Mouse (Mus musculus) lung, postnatal 0 days (tissue): ENCODE measurements around the gene Msi2.

Experiments used
- CTCF ChIP-seq: IDR thresholded peaks from 2 replicates; pipeline ENCODE4 v1.5.1; 2016; ENCODE audit warnings: antibody characterized with exemption, mild to moderate bottlenecking
- EP300 ChIP-seq: IDR thresholded peaks from 2 replicates; pipeline ENCODE4 v1.6.1; 2016; ENCODE audit warnings: antibody characterized with exemption, mild to moderate bottlenecking, control low read depth

GRCm38 (mm10) chr11:88610809-88611208 is 107.5 kb downstream of the Msi2 start:
- TF ChIP-seq CTCF (no peak), EP300 (no peak)
